Mouse (Mus musculus): Measurements from ENCODE around the gene F10. TPM values are rescaled to one million over a fixed set of nuclear protein-coding genes. Genes with fewer than 3 reads are reported as not detected.

Gene F10
- total and polyA plus RNA-seq, 3 experiments, result not detected

- no peak for TF ChIP-seq NRF1 (IDR thresholded peaks at IDR 0.05; ENCODE audit: low read depth, low read length)
- no peak for TF ChIP-seq ELF1 (IDR thresholded peaks at IDR 0.05; ENCODE audit: low read depth, low read length)
- TF ChIP-seq BHLHE40 (IDR thresholded peaks at IDR 0.05; ENCODE audit: low read depth, low read length), result no peak
- TF ChIP-seq MXI1 (IDR thresholded peaks at IDR 0.05; ENCODE audit: low read depth, low read length), result no peak
- no peak for TF ChIP-seq MAFK (IDR thresholded peaks at IDR 0.05; ENCODE audit: insufficient replicate concordance, low read length)
- TF ChIP-seq ZNF384 (IDR thresholded peaks at IDR 0.05; ENCODE audit: low read depth, low read length), result no peak
- Histone ChIP-seq H3K9ac (ENCODE audit: insufficient read depth, low read depth) (no peak overlapping the region), H3K27me3 (replicated peaks) (peaks cover 95% of the 10 kb centered on the region), H3K36me3 (replicated peaks in 1 of 2; ENCODE audit: control insufficient read depth in 1 of 2, insufficient read depth in 1 of 2, low read length in 1 of 2) (no peaks in the 10 kb centered on the region), H3K27ac (ENCODE audit: insufficient read depth, low read depth) (no peak overlapping the region), H3K9me3 (replicated peaks; ENCODE audit: low read length) (no peaks in the 10 kb centered on the region), H3K79me2 (replicated peaks; ENCODE audit: control insufficient read depth, extremely low read depth, insufficient read depth, poor library complexity, severe bottlenecking) (no peaks in the 10 kb centered on the region), H3K4me3 (replicated peaks in 1 of 3; ENCODE audit: low read depth in 2 of 3, low read length in 2 of 3, poor library complexity in 1 of 3) (no peak overlapping the region), H3K4me2 (ENCODE audit: insufficient read depth, low read depth, poor library complexity, severe bottlenecking) (no peak overlapping the region), H3K4me1 (ENCODE audit: control insufficient read depth in 1 of 2, insufficient read depth in 2 of 2) (peaks cover 0 to 3% of the 10 kb centered on the region in 2 experiments; a peak in 1 of 4 replicates)
- in situ Hi-C loops (cut with MboI; ENCODE audit: low pct_ligation_motif_present, low pct_unique_long_range_greater_than_20kb, low sequenced_read_pairs), result no loop called here
- dilution Hi-C loops (cut with MboI; ENCODE audit: extremely low pct_ligation_motif_present, extremely low pct_unique_long_range_greater_than_20kb, low sequenced_read_pairs), result no loop called here
- no peak for DNase-seq (ENCODE audit: extremely low read depth)
These were observed 461 bp downstream of the F10 start for GRCm38 (mm10) chr8:13037569-13037968.

- Histone ChIP-seq H3K27me3 (replicated peaks) (peaks cover 94% of the 10 kb centered on the region), H3K4me1 (ENCODE audit: control insufficient read depth in 1 of 2, insufficient read depth in 2 of 2) (peaks cover 0 to 3% of the 10 kb centered on the region in 2 experiments; a peak in 1 of 4 replicates), H3K27ac (ENCODE audit: insufficient read depth, low read depth) (no peak overlapping the region), H3K79me2 (replicated peaks; ENCODE audit: control insufficient read depth, extremely low read depth, insufficient read depth, poor library complexity, severe bottlenecking) (no peaks in the 10 kb centered on the region), H3K36me3 (replicated peaks in 1 of 2; ENCODE audit: control insufficient read depth in 1 of 2, insufficient read depth in 1 of 2, low read length in 1 of 2) (no peaks in the 10 kb centered on the region), H3K4me3 (replicated peaks in 1 of 3; ENCODE audit: low read depth in 2 of 3, low read length in 2 of 3, poor library complexity in 1 of 3) (no peak overlapping the region), H3K4me2 (ENCODE audit: insufficient read depth, low read depth, poor library complexity, severe bottlenecking) (no peak overlapping the region), H3K9me3 (replicated peaks; ENCODE audit: low read length) (no peaks in the 10 kb centered on the region), H3K9ac (ENCODE audit: insufficient read depth, low read depth) (no peak overlapping the region)
- in situ Hi-C loops (cut with MboI; ENCODE audit: low pct_ligation_motif_present, low pct_unique_long_range_greater_than_20kb, low sequenced_read_pairs), result no loop called here
- TF ChIP-seq SIN3A (IDR thresholded peaks at IDR 0.05; ENCODE audit: low read length) (no peak), POLR2AphosphoS2 (IDR thresholded peaks at IDR 0.05; ENCODE audit: low read depth, low read length) (no peak), USF2 (conservative IDR thresholded peaks at IDR 0.05; ENCODE audit: low read depth, low read length) (no peak), ELF1 (IDR thresholded peaks at IDR 0.05; ENCODE audit: low read depth, low read length) (no peak), MEF2A (IDR thresholded peaks at IDR 0.05; ENCODE audit: borderline replicate concordance, low read depth, low read length) (no peak), RAD21 (IDR thresholded peaks at IDR 0.05; ENCODE audit: low read depth, low read length) (no peak), NRF1 (IDR thresholded peaks at IDR 0.05; ENCODE audit: low read depth, low read length) (no peak), ETS1 (conservative IDR thresholded peaks at IDR 0.05; ENCODE audit: low read depth, low read length) (no peak), NELFE (IDR thresholded peaks at IDR 0.05; ENCODE audit: low read depth, low read length) (no peak), USF1 (IDR thresholded peaks at IDR 0.05; ENCODE audit: low read depth, low read length) (no peak), MXI1 (IDR thresholded peaks at IDR 0.05; ENCODE audit: low read depth, low read length) (no peak)
- dilution Hi-C loops (cut with MboI; ENCODE audit: extremely low pct_ligation_motif_present, extremely low pct_unique_long_range_greater_than_20kb, low sequenced_read_pairs), result no loop called here
- DNase-seq (ENCODE audit: extremely low read depth), result no peak
These were observed 1.9 kb downstream of the F10 start for GRCm38 (mm10) chr8:13039054-13039453.
